Mouse (Mus musculus): ENCODE data around the gene Bfar.
"Not testable (repeated sequence)": the region's sequence is repeated elsewhere in the genome, so short reads cannot be mapped to it uniquely, and the experiment has no call there.

The Bfar gene

GRCm38 (mm10) chr16:13722937-13723336 lies 51.3 kb downstream of the Bfar start:
- DNase-seq = no peak

- no peak for DNase-seq
These were observed 56.2 kb downstream of the Bfar start for GRCm38 (mm10) chr16:13727811-13728335.

GRCm38 (mm10) chr16:13729428-13729827 lies 57.8 kb downstream of the Bfar start:
- no peak for DNase-seq

- no peak for DNase-seq
These were observed 58.9 kb downstream of the Bfar start, which contains the start of gene Pla2g10 for GRCm38 (mm10) chr16:13730285-13731255. Gene Pla2g10 (minus strand): TSS chr16:13730983.

GRCm38 (mm10) chr16:13732786-13733185 lies 61.1 kb downstream of the Bfar start:
- DNase-seq = no peak

- peak; percentile 23 to 35 for DNase-seq
These were observed 62.0 kb downstream of the Bfar start for GRCm38 (mm10) chr16:13733518-13734137.

- no peak for DNase-seq
These were observed 64.3 kb downstream of the Bfar start for GRCm38 (mm10) chr16:13735977-13736376.

GRCm38 (mm10) chr16:13739044-13739443 lies 67.4 kb downstream of the Bfar start:
- not testable (repeated sequence) for DNase-seq

GRCm38 (mm10) chr16:13740844-13741243 lies 69.2 kb downstream of the Bfar start:
- DNase-seq = no peak

GRCm38 (mm10) chr16:13747708-13748107 lies 76.0 kb downstream of the Bfar start:
- no peak for DNase-seq

GRCm38 (mm10) chr16:13748124-13748523 lies 76.5 kb downstream of the Bfar start:
- DNase-seq = no peak

- DNase-seq = not testable (repeated sequence)
These were observed 77.2 kb downstream of the Bfar start for GRCm38 (mm10) chr16:13748813-13749212.

- no peak for DNase-seq
These were observed 77.6 kb downstream of the Bfar start for GRCm38 (mm10) chr16:13749306-13749705.

GRCm38 (mm10) chr16:13749981-13750380 lies 78.3 kb downstream of the Bfar start:
- DNase-seq = no peak

GRCm38 (mm10) chr16:13750626-13751025 lies 79.0 kb downstream of the Bfar start:
- no peak for DNase-seq

All from thymus, adult 18-20 months (tissue).